In the genomic region with DNA sequence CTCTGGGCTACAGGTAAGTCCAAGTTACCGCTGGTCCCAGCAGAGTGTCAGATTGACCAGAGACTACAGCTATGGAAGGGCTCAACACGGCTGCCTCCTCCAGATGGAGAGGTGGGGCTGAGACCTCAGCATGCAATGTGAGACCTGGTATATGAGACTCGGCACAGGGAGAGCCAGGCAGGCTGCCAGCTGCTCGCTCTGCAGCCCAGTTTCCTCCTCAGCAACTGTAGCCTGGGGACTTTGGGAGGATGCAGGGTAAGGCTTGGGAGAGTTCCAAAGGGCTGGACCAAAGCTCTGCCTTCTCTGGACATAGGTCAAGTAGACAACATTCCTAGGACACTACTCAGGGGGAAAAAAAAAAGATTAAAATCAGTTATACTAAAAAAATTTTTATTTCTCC, we compare ENCODE assay signal across 9 mouse cellular contexts. TPM values are rescaled to one million over a fixed set of nuclear protein-coding genes. Genes with fewer than 3 reads are reported as not detected.
DNase-seq lines count a peak whose midpoint lies in the region; ATAC-seq and TF ChIP-seq lines count a peak whose summit lies in the region.
"Had no signal": no experiment of that assay in that cellular context is flagged by ENCODE, and none has a peak within 500 bp of the region (broad histone marks: within the 10 kb centered on the region; RNA-seq: fewer than 3 reads in every experiment).

No protein-coding gene starts in this region.

- no peak for ATAC-seq in heart, embryonic 11.5 days (replicated peaks; ENCODE audit: insufficient number of reproducible peaks, low FRiP score, low TSS enrichment)
- ATAC-seq in embryonic facial prominence, embryonic 15.5 days (ENCODE audit: insufficient number of reproducible peaks, low FRiP score, low TSS enrichment, low read depth), result peak; percentile 58; the same call in 1 of the 2 replicates
- ATAC-seq in lung, postnatal 0 days, result peak; percentile 26
- no peak for ATAC-seq in CD4-positive, CD25-positive, alpha-beta regulatory T cell, adult 4 months

- peaks cover 47% of the 10 kb centered on the region for H3K4me1 ChIP-seq in heart, embryonic 11.5 days (ENCODE audit: control insufficient read depth, insufficient read depth, low read length)
- H3K4me1 ChIP-seq in embryonic facial prominence, embryonic 15.5 days, result peaks cover 54% of the 10 kb centered on the region
- H3K4me1 ChIP-seq in lung, postnatal 0 days (ENCODE audit: insufficient read depth, low read depth, low read length), result peaks cover 32% of the 10 kb centered on the region

- no peak for TF ChIP-seq CTCF in lung, postnatal 0 days (IDR thresholded peaks at IDR 0.05)

- H3K4me2 ChIP-seq in heart, embryonic 11.5 days, result no peak overlapping the region
- H3K4me2 ChIP-seq in embryonic facial prominence, embryonic 15.5 days (replicated peaks), result no peak overlapping the region
- H3K4me2 ChIP-seq in lung, postnatal 0 days (replicated peaks; ENCODE audit: low read depth, low read length), result no peak overlapping the region

- peak; percentile 28; the same call in 1 of the 2 replicates for TF ChIP-seq EP300 in lung, postnatal 0 days (IDR thresholded peaks at IDR 0.05)

- H3K27me3 ChIP-seq in heart, embryonic 11.5 days (ENCODE audit: control insufficient read depth, insufficient read depth, low read length), result no peaks in the 10 kb centered on the region
- H3K27me3 ChIP-seq in embryonic facial prominence, embryonic 15.5 days, result no peaks in the 10 kb centered on the region
- no peaks in the 10 kb centered on the region for H3K27me3 ChIP-seq in lung, postnatal 0 days (replicated peaks; ENCODE audit: insufficient read depth, low read length)
- H3K27me3 ChIP-seq: CH12.LX had no signal

- no peak overlapping the region for H3K9ac ChIP-seq in heart, embryonic 11.5 days (ENCODE audit: low read depth, low read length)
- no peak overlapping the region for H3K9ac ChIP-seq in embryonic facial prominence, embryonic 15.5 days
- H3K9ac ChIP-seq in lung, postnatal 0 days (replicated peaks; ENCODE audit: low read depth), result no peak overlapping the region

- no peaks in the 10 kb centered on the region for H3K9me3 ChIP-seq in heart, embryonic 11.5 days (replicated peaks; ENCODE audit: control insufficient read depth, low read length)
- H3K9me3 ChIP-seq in embryonic facial prominence, embryonic 15.5 days (replicated peaks), result no peaks in the 10 kb centered on the region
- no peaks in the 10 kb centered on the region for H3K9me3 ChIP-seq in lung, postnatal 0 days (ENCODE audit: low read length)

- no peak overlapping the region for H3K27ac ChIP-seq in heart, embryonic 11.5 days (ENCODE audit: low read depth, low read length)
- H3K27ac ChIP-seq in embryonic facial prominence, embryonic 15.5 days (replicated peaks), result peak overlapping the region; percentile 85
- peak overlapping the region; percentile 59 for H3K27ac ChIP-seq in lung, postnatal 0 days (ENCODE audit: low read length)

- WGBS in heart, embryonic 11.5 days (ENCODE audit: insufficient replicate concordance), result 68% methylated on average over 4 of the region's 4 CpGs
- 45% methylated on average over 4 of the region's 4 CpGs for WGBS in embryonic facial prominence, embryonic 15.5 days
- WGBS in lung, postnatal 0 days, result 37% methylated on average over 4 of the region's 4 CpGs

- DNase-seq in heart, adult 18-20 months, result peak; percentile 80 to 93
- DNase-seq in Muller cell, postnatal 12 days (ENCODE audit: inconsistent ontology term), result peak; percentile 74
- DNase-seq in heart, postnatal 36 days, result peak; percentile 76 to 84
- DNase-seq in lung, postnatal 0 days (ENCODE audit: low spot score), result peak; percentile 88
- no peak for DNase-seq in retina, embryonic 14.5 days (ENCODE audit: low spot score)

- no peak overlapping the region for H3K4me3 ChIP-seq in heart, embryonic 11.5 days (ENCODE audit: low read depth, low read length)
- H3K4me3 ChIP-seq in embryonic facial prominence, embryonic 15.5 days (replicated peaks), result no peak overlapping the region
- no peak overlapping the region for H3K4me3 ChIP-seq in lung, postnatal 0 days (ENCODE audit: low read depth, low read length)

- H3K36me3 ChIP-seq in heart, embryonic 11.5 days (ENCODE audit: control insufficient read depth, insufficient read depth, low read length), result peaks cover 13% of the 10 kb centered on the region
- peaks cover 22% of the 10 kb centered on the region for H3K36me3 ChIP-seq in embryonic facial prominence, embryonic 15.5 days
- H3K36me3 ChIP-seq in lung, postnatal 0 days (ENCODE audit: insufficient read depth, low read length), result no peaks in the 10 kb centered on the region

- intact Hi-C loops in heart, postnatal 36 days (cut with DNase I), result loop anchor here (1.0 kb wide), 1 partner anchor 13 kb away; no protein-coding TSS in a partner anchor

RNA-seq across cellular contexts. Expression of gene Cdc42ep2, which starts 15.6 kb away (rescaled TPM):
- 1 to 10 TPM; 6.6 to 9.0 TPM for total RNA-seq in heart, adult 18-20 months (2021)
- 6.3 and 7.6 TPM in 2 replicates for polyA plus RNA-seq in heart, embryonic 11.5 days (2014; fragmentation: Nextera tagmentation; extraction: Ambion mirVana)
- 11.0 TPM in 2 replicates for polyA plus RNA-seq in embryonic facial prominence, embryonic 15.5 days (2015; fragmentation: Nextera tagmentation; extraction: Ambion mirVana)
- total RNA-seq in heart, postnatal 36 days (2021), result 1 to 10 TPM; 9.3 to 9.5 TPM
- polyA plus RNA-seq in lung, postnatal 0 days (2015; fragmentation: Nextera tagmentation; extraction: Ambion mirVana), result 21.3 and 23.2 TPM in 2 replicates
- polyA plus RNA-seq in CD4-positive, CD25-positive, alpha-beta regulatory T cell, adult 4 months (2017; shearing (Covaris generic)), result under 1 TPM in 1 of 2 experiments, not detected in 1; 0.34 TPM

RNA-seq across cellular contexts. Expression of gene Pola2, which starts 23.8 kb away (rescaled TPM):
- 10 to 100 TPM in 1 of 2 experiments, 1 to 10 TPM in 1; 8.7 to 10.6 TPM for total RNA-seq in heart, adult 18-20 months (2021)
- polyA plus RNA-seq in heart, embryonic 11.5 days (2014; fragmentation: Nextera tagmentation; extraction: Ambion mirVana), result 58.9 and 59.2 TPM in 2 replicates
- polyA plus RNA-seq in embryonic facial prominence, embryonic 15.5 days (2015; fragmentation: Nextera tagmentation; extraction: Ambion mirVana), result 59.6 and 65.4 TPM in 2 replicates
- total RNA-seq in heart, postnatal 36 days (2021), result 10 to 100 TPM; 10.6 to 10.9 TPM
- 16.6 and 20.7 TPM in 2 replicates for polyA plus RNA-seq in lung, postnatal 0 days (2015; fragmentation: Nextera tagmentation; extraction: Ambion mirVana)
- 10 to 100 TPM; 13.8 to 15.8 TPM for polyA plus RNA-seq in CD4-positive, CD25-positive, alpha-beta regulatory T cell, adult 4 months (2017; shearing (Covaris generic))

RNA-seq across cellular contexts. Expression of gene Dpf2, which starts 27.4 kb away (rescaled TPM):
- 10 to 100 TPM; 77.6 to 84.0 TPM for total RNA-seq in heart, adult 18-20 months (2021)
- polyA plus RNA-seq in heart, embryonic 11.5 days (2014; fragmentation: Nextera tagmentation; extraction: Ambion mirVana), result 105 and 119 TPM in 2 replicates
- polyA plus RNA-seq in embryonic facial prominence, embryonic 15.5 days (2015; fragmentation: Nextera tagmentation; extraction: Ambion mirVana), result 144 and 167 TPM in 2 replicates
- 10 to 100 TPM; 75.8 to 96.2 TPM for total RNA-seq in heart, postnatal 36 days (2021)
- polyA plus RNA-seq in lung, postnatal 0 days (2015; fragmentation: Nextera tagmentation; extraction: Ambion mirVana), result 77.7 and 78.0 TPM in 2 replicates
- polyA plus RNA-seq in CD4-positive, CD25-positive, alpha-beta regulatory T cell, adult 4 months (2017; shearing (Covaris generic)), result 100 to 1,000 TPM; 214 to 296 TPM

RNA-seq across cellular contexts. Expression of gene Slc22a20, which starts 45.8 kb away (rescaled TPM):
- not detected for total RNA-seq in heart, adult 18-20 months (2021)
- polyA plus RNA-seq in heart, embryonic 11.5 days (2014; fragmentation: Nextera tagmentation; extraction: Ambion mirVana), result not detected in 2 replicates
- polyA plus RNA-seq in embryonic facial prominence, embryonic 15.5 days (2015; fragmentation: Nextera tagmentation; extraction: Ambion mirVana), result not detected in 2 replicates
- not detected for total RNA-seq in heart, postnatal 36 days (2021)
- not detected in 2 replicates for polyA plus RNA-seq in lung, postnatal 0 days (2015; fragmentation: Nextera tagmentation; extraction: Ambion mirVana)
- polyA plus RNA-seq in CD4-positive, CD25-positive, alpha-beta regulatory T cell, adult 4 months (2017; shearing (Covaris generic)), result not detected
- total RNA-seq: CH12.LX had no signal

RNA-seq across cellular contexts. Expression of gene Tigd3, which starts 46.2 kb away (rescaled TPM):
- under 1 TPM in 1 of 2 experiments, not detected in 1; 0.35 TPM for total RNA-seq in heart, adult 18-20 months (2021)
- polyA plus RNA-seq in heart, embryonic 11.5 days (2014; fragmentation: Nextera tagmentation; extraction: Ambion mirVana), result 1.5 and 2.6 TPM in 2 replicates
- 3.4 and 3.6 TPM in 2 replicates for polyA plus RNA-seq in embryonic facial prominence, embryonic 15.5 days (2015; fragmentation: Nextera tagmentation; extraction: Ambion mirVana)
- under 1 TPM; 0.57 to 0.64 TPM for total RNA-seq in heart, postnatal 36 days (2021)
- polyA plus RNA-seq in lung, postnatal 0 days (2015; fragmentation: Nextera tagmentation; extraction: Ambion mirVana), result 1.3 and 1.5 TPM in 2 replicates
- under 1 TPM; 0.51 to 0.84 TPM for polyA plus RNA-seq in CD4-positive, CD25-positive, alpha-beta regulatory T cell, adult 4 months (2017; shearing (Covaris generic))

Comparison
In these comparisons a context has a peak if more than half of its experiments do, and no peak if none do; other contexts are left out.
1. ATAC-seq: peak in embryonic facial prominence, embryonic 15.5 days (single experiment) and lung, postnatal 0 days (single experiment); none in heart, embryonic 11.5 days (single experiment) and CD4-positive, CD25-positive, alpha-beta regulatory T cell, adult 4 months (single experiment).